Mouse (Mus musculus) forebrain, embryonic 13.5 days (tissue): ENCODE measurements around the gene Fgfr3. TPM values are rescaled to one million over a fixed set of nuclear protein-coding genes. Genes with fewer than 3 reads are reported as not detected.

Experiments used
- ATAC-seq: fragments of 200-750 bp; cut with Nextera tagmentation; 2 replicates; pipeline ENCODE4 v1.8.0; 2017
- H3K27ac ChIP-seq: fragments of 300-500 bp; sonication (generic); 2 replicates; pipeline ENCODE4 v1.5.1; 2015; ENCODE audit warnings: inconsistent platforms, mild to moderate bottlenecking, moderate library complexity
- H3K27me3 ChIP-seq: fragments of 300-500 bp; sonication (generic); 2 replicates; pipeline ENCODE4 v1.6.1; 2015; ENCODE audit warnings: mild to moderate bottlenecking, inconsistent platforms
- H3K36me3 ChIP-seq: fragments of 300-500 bp; sonication (generic); 2 replicates; pipeline ENCODE4 v1.6.1; 2015; ENCODE audit warnings: mild to moderate bottlenecking, inconsistent platforms; ENCODE audit not compliant: poor library complexity, severe bottlenecking
- H3K4me1 ChIP-seq: fragments of 300-500 bp; sonication (generic); 2 replicates; pipeline ENCODE4 v1.6.1; 2015; ENCODE audit warnings: inconsistent platforms
- H3K4me2 ChIP-seq: fragments of 300-500 bp; sonication (generic); 2 replicates; pipeline ENCODE4 v1.6.1; 2015; ENCODE audit warnings: inconsistent platforms, mild to moderate bottlenecking, moderate library complexity
- H3K4me3 ChIP-seq: fragments of 300-500 bp; sonication (generic); 2 replicates; pipeline ENCODE4 v1.5.1; 2015; ENCODE audit warnings: mild to moderate bottlenecking, inconsistent platforms
- H3K9ac ChIP-seq: fragments of 300-500 bp; sonication (generic); 2 replicates; pipeline ENCODE4 v1.6.1; 2015; ENCODE audit warnings: mild to moderate bottlenecking, inconsistent platforms
- H3K9me3 ChIP-seq: fragments of 300-500 bp; sonication (generic); replicated peaks from 2 replicates; pipeline ENCODE4 v1.6.1; 2016; ENCODE audit warnings: inconsistent platforms
- WGBS: fragments of 180-500 bp; shearing (Covaris S2); methylation state at CpG from one replicate; pipeline ENCODE4 v1.1.7; 2015; 5-methylcytosine and 5-hydroxymethylcytosine counted together
- polyA plus RNA-seq: library from polyadenylated mRNA; unstranded; fragments of >200 nt; fragmentation: Nextera tagmentation; extraction: Ambion mirVana; gene quantifications from 2 replicates; pipeline ENCODE4 v1.2.1, GENCODE M21; 2015

Fgfr3 gene
- polyA plus RNA-seq, 1 experiment from 2014 or later, result 59.5 TPM

DNA sequence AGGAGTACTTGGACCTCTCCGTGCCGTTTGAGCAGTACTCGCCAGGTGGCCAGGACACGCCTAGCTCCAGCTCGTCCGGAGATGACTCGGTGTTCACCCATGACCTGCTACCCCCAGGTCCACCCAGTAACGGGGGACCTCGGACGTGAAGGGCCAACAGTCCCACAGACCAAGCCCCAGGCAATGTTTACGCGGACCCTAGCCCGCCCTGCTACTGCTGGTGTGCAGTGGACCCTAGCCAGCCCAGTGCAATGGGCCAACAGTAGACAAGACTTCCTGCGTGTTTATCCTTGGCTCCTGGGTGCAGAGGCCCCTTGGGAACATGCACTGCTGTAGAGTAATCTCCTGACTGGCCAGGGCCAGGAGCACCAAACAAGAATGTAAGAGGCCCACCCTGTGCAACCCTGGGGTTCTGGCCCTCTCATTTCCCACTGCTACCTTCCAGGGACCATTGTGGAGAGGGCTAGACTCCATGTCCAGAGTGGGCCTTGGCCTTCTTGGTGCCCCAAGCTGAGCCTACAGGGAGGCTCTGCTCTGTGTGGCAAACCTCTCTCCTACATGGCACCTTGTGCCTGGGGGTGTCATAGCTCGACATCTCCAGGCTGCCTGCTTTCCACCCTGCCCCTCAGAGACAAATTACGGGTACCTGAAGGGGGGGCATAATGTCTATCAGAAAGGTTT lies 14.1 kb downstream of the Fgfr3 start:
- H3K9me3 ChIP-seq, result no peaks in the 10 kb centered on the region
- H3K4me1 ChIP-seq, result peaks cover 13% of the 10 kb centered on the region; the same call in 1 of the 2 replicates
- peaks cover 79% of the 10 kb centered on the region for H3K36me3 ChIP-seq
- H3K27me3 ChIP-seq, result no peaks in the 10 kb centered on the region
- H3K4me2 ChIP-seq, result no peak overlapping the region
- 87% methylated on average over 16 of the region's 16 CpGs for WGBS
- no peak overlapping the region for H3K27ac ChIP-seq
- no peak overlapping the region for H3K4me3 ChIP-seq
- no peak overlapping the region for H3K9ac ChIP-seq
- no peak for ATAC-seq

DNA sequence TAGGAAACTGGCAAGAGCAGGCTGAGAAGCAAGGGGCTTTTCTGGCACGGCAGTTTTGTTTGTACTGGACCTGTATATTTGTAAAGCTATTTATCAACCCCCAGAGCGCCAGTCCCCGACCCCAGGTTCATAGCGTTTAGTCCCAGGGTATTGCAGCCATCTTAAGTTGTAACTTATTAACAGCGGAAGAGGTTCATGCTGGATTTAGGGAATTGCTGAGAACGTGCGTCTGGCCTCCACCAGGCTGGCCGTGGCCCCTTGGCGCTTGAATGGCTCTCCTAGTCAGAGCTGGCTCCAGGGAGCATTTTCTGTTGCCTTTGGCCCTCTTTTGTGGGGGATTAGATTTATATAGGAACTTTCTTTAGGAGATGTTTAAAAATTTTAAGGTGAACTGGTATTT lies 14.8 kb downstream of the Fgfr3 start:
- H3K4me2 ChIP-seq, result no peak overlapping the region
- H3K27ac ChIP-seq, result no peak overlapping the region
- no peaks in the 10 kb centered on the region for H3K9me3 ChIP-seq
- no peak for ATAC-seq
- H3K36me3 ChIP-seq, result peaks cover 80% of the 10 kb centered on the region
- H3K9ac ChIP-seq, result no peak overlapping the region
- WGBS, result 75% methylated on average over 9 of the region's 9 CpGs
- H3K4me1 ChIP-seq, result 0 out of 2 replicates have a peak, but pooled peaks cover 10% of the 10 kb centered on the region
- no peaks in the 10 kb centered on the region for H3K27me3 ChIP-seq
- no peak overlapping the region for H3K4me3 ChIP-seq

DNA sequence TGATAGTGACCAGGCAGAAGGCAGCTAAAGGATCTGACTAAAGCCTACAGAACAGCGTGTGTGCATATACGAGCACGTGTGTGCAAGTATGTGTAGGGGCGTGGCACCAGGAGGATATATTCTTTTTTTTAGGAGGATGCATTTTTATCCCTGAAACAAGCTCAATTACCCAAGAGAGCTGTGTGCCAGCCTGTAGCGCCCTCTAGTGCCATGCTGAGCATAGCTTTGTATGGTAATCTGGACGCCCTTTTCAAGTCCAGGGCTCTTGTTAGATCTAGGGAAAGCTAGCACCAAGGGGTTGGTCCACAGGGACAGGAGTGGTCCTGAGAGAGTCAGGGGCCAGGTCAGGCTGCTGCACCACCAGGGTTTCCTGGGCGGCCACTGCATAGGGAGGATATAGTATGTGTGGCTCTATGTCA lies 16.4 kb downstream of the Fgfr3 start:
- Histone ChIP-seq H3K36me3 (peaks cover 80% of the 10 kb centered on the region), H3K9ac (no peak overlapping the region), H3K27ac (no peak overlapping the region), H3K4me3 (no peak overlapping the region), H3K27me3 (no peaks in the 10 kb centered on the region), H3K4me2 (no peak overlapping the region), H3K4me1 (no peaks in the 10 kb centered on the region), H3K9me3 (no peaks in the 10 kb centered on the region)
- 23% methylated on average over 7 of the region's 7 CpGs for WGBS
- peak; percentile 39 for ATAC-seq

DNA sequence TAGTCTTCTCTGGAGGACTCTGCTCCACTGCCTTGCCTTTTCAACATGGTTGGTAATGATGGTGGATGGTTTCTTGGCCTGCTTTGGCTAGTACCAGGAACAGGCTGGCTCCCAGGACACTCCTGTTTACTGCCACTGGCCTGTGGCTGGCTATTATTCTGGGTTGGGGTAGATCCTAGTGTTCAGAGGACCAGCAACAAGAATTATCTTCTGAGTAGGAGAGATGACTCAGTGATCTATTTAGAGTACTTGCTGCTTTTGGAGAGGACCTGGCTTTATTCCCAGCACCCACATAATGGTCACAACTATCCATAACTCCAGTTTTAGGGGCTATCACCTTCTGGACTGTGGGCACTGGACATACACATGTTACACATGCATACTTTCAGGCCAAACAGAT lies 16.9 kb downstream of the Fgfr3 start:
- no peaks in the 10 kb centered on the region for H3K27me3 ChIP-seq
- no peak overlapping the region for H3K4me3 ChIP-seq
- no peaks in the 10 kb centered on the region for H3K4me1 ChIP-seq
- H3K9me3 ChIP-seq, result no peaks in the 10 kb centered on the region
- peaks cover 80% of the 10 kb centered on the region for H3K36me3 ChIP-seq
- ATAC-seq, result no peak; the same call in 1 of the 2 replicates
- H3K4me2 ChIP-seq, result no peak overlapping the region
- no peak overlapping the region for H3K27ac ChIP-seq
- H3K9ac ChIP-seq, result no peak overlapping the region

DNA sequence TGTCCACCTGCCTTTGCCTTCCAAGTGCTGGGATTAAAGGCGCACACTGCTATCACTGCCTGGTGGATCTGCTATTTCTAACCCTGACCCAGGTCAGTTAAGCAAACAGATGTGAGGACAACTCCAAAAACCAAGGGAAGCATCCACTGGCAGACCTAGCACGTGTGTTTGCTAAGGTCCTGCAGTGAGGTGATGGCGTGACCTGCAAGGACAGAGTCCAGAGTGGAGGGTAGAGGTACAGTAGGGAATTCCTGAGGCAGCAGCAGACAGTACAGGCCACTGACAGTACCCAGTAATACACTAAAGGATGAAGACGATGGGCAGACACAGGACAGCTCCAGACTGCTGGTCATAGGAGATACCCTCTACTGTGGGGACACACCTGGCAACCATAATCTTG lies 19.1 kb downstream of the Fgfr3 start:
- Histone ChIP-seq H3K27ac (no peak overlapping the region), H3K9ac (no peak overlapping the region), H3K9me3 (no peaks in the 10 kb centered on the region), H3K36me3 (peaks cover 80% of the 10 kb centered on the region), H3K4me3 (no peak overlapping the region), H3K27me3 (no peaks in the 10 kb centered on the region), H3K4me1 (no peaks in the 10 kb centered on the region), H3K4me2 (no peak overlapping the region)
- WGBS, result 94% methylated on average over 4 of the region's 4 CpGs
- no peak for ATAC-seq

DNA sequence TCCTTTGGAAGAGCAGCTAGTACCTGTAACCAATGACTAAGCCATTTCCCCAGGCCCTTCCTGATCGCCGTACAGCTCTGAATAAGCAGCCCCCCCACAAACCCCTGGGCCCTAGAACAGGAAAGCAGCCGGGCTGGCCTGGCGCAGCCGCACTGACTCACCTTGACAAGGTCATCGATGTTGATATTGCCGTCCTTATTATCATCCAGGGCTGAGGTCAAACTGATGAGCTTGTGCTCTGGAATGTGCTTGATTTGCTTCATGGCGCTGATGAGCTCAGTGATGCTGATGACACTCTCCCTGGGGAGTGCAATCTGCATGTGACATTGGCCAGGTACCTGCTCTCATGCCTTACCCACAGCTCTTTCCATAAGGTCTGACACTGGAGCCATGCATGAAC lies 22.0 kb downstream of the Fgfr3 start:
- WGBS, result 94% methylated on average over 8 of the region's 8 CpGs
- peaks cover 94% of the 10 kb centered on the region for H3K36me3 ChIP-seq
- no peak for ATAC-seq
- H3K4me1 ChIP-seq, result no peaks in the 10 kb centered on the region
- H3K9me3 ChIP-seq, result no peaks in the 10 kb centered on the region
- H3K9ac ChIP-seq, result no peak overlapping the region
- no peak overlapping the region for H3K27ac ChIP-seq
- H3K4me3 ChIP-seq, result no peak overlapping the region
- no peak overlapping the region for H3K4me2 ChIP-seq
- H3K27me3 ChIP-seq, result no peaks in the 10 kb centered on the region

DNA sequence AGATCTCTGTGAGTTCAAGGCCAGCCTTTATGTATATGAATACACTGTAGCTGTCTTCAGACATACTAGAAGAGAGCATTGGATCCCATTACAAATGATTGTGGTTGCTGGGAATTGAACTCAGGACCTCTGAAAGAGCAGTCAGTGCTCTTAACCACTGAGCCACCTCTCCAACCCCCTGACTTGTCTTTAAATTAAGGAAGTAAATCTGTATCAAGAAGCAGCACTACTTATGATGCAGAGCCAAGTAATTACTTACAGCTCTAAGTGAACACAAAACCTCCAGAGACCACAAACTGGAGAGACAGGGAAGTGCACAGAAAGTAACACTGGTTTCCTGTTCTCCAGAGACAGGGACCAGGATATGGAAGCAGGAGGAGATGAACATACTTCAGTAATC lies 55.7 kb downstream of the Fgfr3 start:
- no peak overlapping the region for H3K27ac ChIP-seq
- H3K9ac ChIP-seq, result no peak overlapping the region
- no peak for ATAC-seq
- H3K9me3 ChIP-seq, result no peaks in the 10 kb centered on the region
- H3K36me3 ChIP-seq, result peaks cover 37% of the 10 kb centered on the region
- no peak overlapping the region for H3K4me3 ChIP-seq
- H3K4me2 ChIP-seq, result no peak overlapping the region
- H3K4me1 ChIP-seq, result peaks cover 17% of the 10 kb centered on the region
- H3K27me3 ChIP-seq, result no peaks in the 10 kb centered on the region

DNA sequence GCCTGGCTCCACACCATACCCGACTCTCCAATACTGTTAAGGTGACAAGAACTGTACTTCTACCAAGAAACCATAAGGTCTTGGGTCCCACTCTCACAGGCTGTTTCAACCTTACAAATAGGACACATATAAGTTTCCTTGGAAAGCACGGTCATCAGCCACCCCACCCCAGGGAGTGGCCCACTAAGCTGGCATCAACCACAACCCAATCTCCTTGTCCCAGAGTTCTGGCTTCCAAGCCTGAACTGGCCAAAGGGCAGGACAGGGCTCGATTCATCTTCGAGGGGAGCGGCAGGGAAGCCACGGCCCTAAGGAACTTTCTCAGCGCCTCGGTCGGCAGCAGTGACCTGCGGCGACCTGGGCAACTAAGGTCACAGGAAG lies 60.5 kb downstream of the Fgfr3 start:
- Histone ChIP-seq H3K4me3 (peak overlapping the region; percentile 82), H3K27me3 (no peaks in the 10 kb centered on the region), H3K9ac (peak overlapping the region; percentile 89), H3K27ac (peak overlapping the region; percentile 79), H3K9me3 (no peaks in the 10 kb centered on the region), H3K4me1 (peaks cover 23% of the 10 kb centered on the region), H3K4me2 (peak overlapping the region; percentile 94), H3K36me3 (peaks cover 11% of the 10 kb centered on the region)
- no peak for ATAC-seq
- 7% methylated on average over 11 of the region's 11 CpGs for WGBS

DNA sequence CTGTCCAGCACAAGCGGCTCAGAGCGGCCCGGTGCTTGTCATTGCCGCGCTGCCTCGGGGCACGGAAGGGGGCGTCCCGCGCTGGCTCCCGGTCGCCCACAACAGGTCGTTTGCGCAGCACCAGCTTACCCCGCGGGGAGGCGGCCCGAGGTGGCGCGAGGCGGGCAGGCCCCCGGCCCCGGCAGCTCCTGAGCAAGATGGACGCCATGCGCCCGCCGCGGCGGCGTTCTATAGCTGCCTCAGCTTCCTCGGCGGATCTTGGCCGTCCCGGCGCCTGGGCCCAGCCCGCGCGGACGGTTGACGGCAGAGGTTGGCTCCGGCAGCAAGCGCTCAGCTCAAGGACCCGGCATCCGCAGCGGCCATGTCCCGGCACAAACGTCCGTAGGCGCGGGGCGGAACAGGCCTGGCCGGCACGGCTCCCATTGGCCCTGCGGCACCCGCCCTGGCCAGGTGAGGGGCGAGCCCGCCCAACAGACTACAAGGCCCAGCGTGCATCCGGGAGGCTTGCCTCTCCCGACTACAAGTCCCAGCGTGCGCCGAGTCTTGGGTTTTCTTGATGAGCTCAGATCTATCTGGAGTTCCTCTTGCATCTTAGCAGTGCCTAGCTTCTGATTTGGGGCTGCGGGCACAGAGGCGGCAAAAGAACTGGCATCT lies 61.0 kb downstream of the Fgfr3 start, which contains the start of gene Letm1:
Letm1 (minus strand) TSS at position 473 of the 654 bp plus-strand sequence.
- under 1% methylated on average over 65 of the region's 65 CpGs for WGBS
- H3K9ac ChIP-seq, result peak within 1 kb of the TSS; percentile 89
- no peaks in the 10 kb centered on the region for H3K27me3 ChIP-seq
- ATAC-seq, result peak; percentile 100
- peaks cover 23% of the 10 kb centered on the region for H3K4me1 ChIP-seq
- no peaks in the 10 kb centered on the region for H3K9me3 ChIP-seq
- peak within 1 kb of the TSS; percentile 94 for H3K4me2 ChIP-seq
- H3K27ac ChIP-seq, result peak within 1 kb of the TSS; percentile 79
- H3K36me3 ChIP-seq, result peaks cover 5% of the 10 kb centered on the region
- H3K4me3 ChIP-seq, result peak within 1 kb of the TSS; percentile 82

DNA sequence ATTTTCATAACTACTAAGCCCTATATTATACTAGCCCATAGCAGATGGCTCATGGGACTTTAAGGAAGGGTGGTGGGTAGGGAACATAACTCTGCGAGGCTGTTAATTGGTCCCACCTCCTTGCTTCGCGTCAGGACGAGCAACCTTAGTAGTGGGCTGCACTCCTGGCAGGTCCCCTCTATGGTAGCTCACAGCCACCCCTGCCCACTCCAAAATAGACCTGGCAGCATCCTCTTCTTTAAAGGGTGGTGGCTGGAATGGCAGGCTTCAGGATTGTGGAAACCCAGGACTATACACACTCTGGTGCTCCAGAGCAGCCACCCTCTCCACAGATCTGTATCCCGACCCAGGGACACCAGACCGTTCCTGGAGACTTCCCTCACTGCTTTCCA lies 61.5 kb downstream of the Fgfr3 start:
- 0 out of 2 replicates have a peak, but pooled peaks cover under 1% of the 10 kb centered on the region for H3K36me3 ChIP-seq
- no peaks in the 10 kb centered on the region for H3K27me3 ChIP-seq
- H3K4me2 ChIP-seq, result peak overlapping the region; percentile 94
- no peaks in the 10 kb centered on the region for H3K9me3 ChIP-seq
- H3K9ac ChIP-seq, result peak overlapping the region; percentile 89
- H3K4me3 ChIP-seq, result peak overlapping the region; percentile 82
- H3K4me1 ChIP-seq, result peaks cover 23% of the 10 kb centered on the region
- ATAC-seq, result no peak; the same call in 1 of the 2 replicates
- 15% methylated on average over 6 of the region's 6 CpGs for WGBS
- peak overlapping the region; percentile 79; the same call in 1 of the 2 replicates for H3K27ac ChIP-seq
